Mouse (Mus musculus): ENCODE measurements around the gene Capn1. TPM values are rescaled to one million over a fixed set of nuclear protein-coding genes. Genes with fewer than 3 reads are reported as not detected.

The Capn1 gene
- polyA plus RNA-seq, 1 experiment from 2014 or later: 21.2 TPM

- no peak within 1 kb of the TSS for H3K27ac ChIP-seq (replicated peaks)
- WGBS: 51% methylated on average over 4 of the region's 4 CpGs
- H3K9ac ChIP-seq (ENCODE audit: low read length): no peak within 1 kb of the TSS
- ATAC-seq (ENCODE audit: low FRiP score, low TSS enrichment) (no peak), DNase-seq (ENCODE audit: low spot score) (no peak)
- H3K4me2 ChIP-seq (replicated peaks; ENCODE audit: low read depth): no peak within 1 kb of the TSS
- H3K27me3 ChIP-seq (ENCODE audit: control insufficient read depth, insufficient read depth, low read length): no peaks in the 10 kb centered on the region
- no peak within 1 kb of the TSS for H3K4me3 ChIP-seq (ENCODE audit: low read depth, low read length)
- H3K4me1 ChIP-seq (replicated peaks; ENCODE audit: control insufficient read depth, insufficient read depth): peaks cover 2% of the 10 kb centered on the region; the same call in 1 of the 2 replicates
- TF ChIP-seq EP300 (optimal IDR thresholded peaks at IDR 0.05) (no peak), CTCF (IDR thresholded peaks at IDR 0.05; ENCODE audit: low read depth) (no peak)
- no peaks in the 10 kb centered on the region for H3K36me3 ChIP-seq (ENCODE audit: control insufficient read depth, insufficient read depth, low read length)
- no peaks in the 10 kb centered on the region for H3K9me3 ChIP-seq (ENCODE audit: control insufficient read depth, low read length)
These were observed 29.7 kb downstream of the Capn1 start, which contains the start of gene Slc22a20 for GRCm38 (mm10) chr19:5986043-5986442. TSS of gene Slc22a20 (minus strand) at chr19:5986143.

- H3K9me3 ChIP-seq (ENCODE audit: control insufficient read depth, low read length): no peaks in the 10 kb centered on the region
- 76% methylated on average over 9 of the region's 9 CpGs for WGBS
- no peak overlapping the region for H3K4me3 ChIP-seq (ENCODE audit: low read depth, low read length)
- no peak overlapping the region for H3K27ac ChIP-seq (replicated peaks)
- no peak overlapping the region for H3K4me2 ChIP-seq (replicated peaks; ENCODE audit: low read depth)
- H3K9ac ChIP-seq (ENCODE audit: low read length): no peak overlapping the region
- no peak for DNase-seq (ENCODE audit: low spot score)
- H3K4me1 ChIP-seq (replicated peaks; ENCODE audit: control insufficient read depth, insufficient read depth): no peaks in the 10 kb centered on the region
- H3K36me3 ChIP-seq (ENCODE audit: control insufficient read depth, insufficient read depth, low read length): no peaks in the 10 kb centered on the region
- TF ChIP-seq CTCF (IDR thresholded peaks at IDR 0.05; ENCODE audit: low read depth): no peak
- no peaks in the 10 kb centered on the region for H3K27me3 ChIP-seq (ENCODE audit: control insufficient read depth, insufficient read depth, low read length)
- no peak for ATAC-seq (ENCODE audit: low FRiP score, low TSS enrichment)
These were observed 35.2 kb downstream of the Capn1 start for GRCm38 (mm10) chr19:5980477-5980876.

GRCm38 (mm10) chr19:5977717-5978116, 38.0 kb downstream of the Capn1 start:
- Histone ChIP-seq H3K27me3 (ENCODE audit: control insufficient read depth, insufficient read depth, low read length) (no peaks in the 10 kb centered on the region), H3K4me1 (replicated peaks; ENCODE audit: control insufficient read depth, insufficient read depth) (no peaks in the 10 kb centered on the region), H3K36me3 (ENCODE audit: control insufficient read depth, insufficient read depth, low read length) (no peaks in the 10 kb centered on the region), H3K4me2 (replicated peaks; ENCODE audit: low read depth) (no peak overlapping the region), H3K27ac (replicated peaks) (0 out of 2 replicates have a peak overlapping the region, but pooled peaks have one; percentile 25), H3K9me3 (ENCODE audit: control insufficient read depth, low read length) (no peaks in the 10 kb centered on the region), H3K9ac (ENCODE audit: low read length) (no peak overlapping the region), H3K4me3 (ENCODE audit: low read depth, low read length) (no peak overlapping the region)
- 57% methylated on average over 3 of the region's 3 CpGs for WGBS
- TF ChIP-seq CTCF (IDR thresholded peaks at IDR 0.05; ENCODE audit: low read depth): no peak
- no peak for TF ChIP-seq EP300 (optimal IDR thresholded peaks at IDR 0.05)
- no peak for DNase-seq (ENCODE audit: low spot score)
- no peak for ATAC-seq (ENCODE audit: low FRiP score, low TSS enrichment)

GRCm38 (mm10) chr19:5975676-5976075, 40.0 kb downstream of the Capn1 start:
- H3K36me3 ChIP-seq (ENCODE audit: control insufficient read depth, insufficient read depth, low read length): no peaks in the 10 kb centered on the region
- H3K4me1 ChIP-seq (replicated peaks; ENCODE audit: control insufficient read depth, insufficient read depth): no peaks in the 10 kb centered on the region
- DNase-seq (ENCODE audit: low spot score) (no peak), ATAC-seq (ENCODE audit: low FRiP score, low TSS enrichment) (no peak)
- H3K9ac ChIP-seq (ENCODE audit: low read length): no peak overlapping the region
- H3K4me3 ChIP-seq (ENCODE audit: low read depth, low read length): no peak overlapping the region
- no peak overlapping the region for H3K4me2 ChIP-seq (replicated peaks; ENCODE audit: low read depth)
- WGBS: 54% methylated on average over 4 of the region's 4 CpGs
- no peaks in the 10 kb centered on the region for H3K27me3 ChIP-seq (ENCODE audit: control insufficient read depth, insufficient read depth, low read length)
- no peak for TF ChIP-seq CTCF (IDR thresholded peaks at IDR 0.05; ENCODE audit: low read depth)
- TF ChIP-seq EP300 (optimal IDR thresholded peaks at IDR 0.05): no peak
- H3K9me3 ChIP-seq (ENCODE audit: control insufficient read depth, low read length): no peaks in the 10 kb centered on the region
- H3K27ac ChIP-seq (replicated peaks): no peak overlapping the region

- H3K27ac ChIP-seq (replicated peaks): no peak overlapping the region
- ATAC-seq (ENCODE audit: low FRiP score, low TSS enrichment) (no peak), DNase-seq (ENCODE audit: low spot score) (no peak)
- no peaks in the 10 kb centered on the region for H3K4me1 ChIP-seq (replicated peaks; ENCODE audit: control insufficient read depth, insufficient read depth)
- H3K4me2 ChIP-seq (replicated peaks; ENCODE audit: low read depth): no peak overlapping the region
- no peak overlapping the region for H3K9ac ChIP-seq (ENCODE audit: low read length)
- TF ChIP-seq EP300 (optimal IDR thresholded peaks at IDR 0.05) (no peak), CTCF (IDR thresholded peaks at IDR 0.05; ENCODE audit: low read depth) (no peak)
- H3K36me3 ChIP-seq (ENCODE audit: control insufficient read depth, insufficient read depth, low read length): no peaks in the 10 kb centered on the region
- H3K9me3 ChIP-seq (ENCODE audit: control insufficient read depth, low read length): no peaks in the 10 kb centered on the region
- WGBS: 58% methylated on average over 4 of the region's 4 CpGs
- no peaks in the 10 kb centered on the region for H3K27me3 ChIP-seq (ENCODE audit: control insufficient read depth, insufficient read depth, low read length)
- no peak overlapping the region for H3K4me3 ChIP-seq (ENCODE audit: low read depth, low read length)
These were observed 40.6 kb downstream of the Capn1 start for GRCm38 (mm10) chr19:5975112-5975511.

GRCm38 (mm10) chr19:5967664-5968063, 48.0 kb downstream of the Capn1 start:
- no peaks in the 10 kb centered on the region for H3K27me3 ChIP-seq (ENCODE audit: control insufficient read depth, insufficient read depth, low read length)
- 79% methylated on average over 10 of the region's 10 CpGs for WGBS
- no peaks in the 10 kb centered on the region for H3K36me3 ChIP-seq (ENCODE audit: control insufficient read depth, insufficient read depth, low read length)
- TF ChIP-seq CTCF (IDR thresholded peaks at IDR 0.05; ENCODE audit: low read depth) (no peak), EP300 (optimal IDR thresholded peaks at IDR 0.05) (no peak)
- H3K4me1 ChIP-seq (replicated peaks; ENCODE audit: control insufficient read depth, insufficient read depth): no peaks in the 10 kb centered on the region; the same call in 1 of the 2 replicates
- H3K4me2 ChIP-seq (replicated peaks; ENCODE audit: low read depth): no peak overlapping the region
- DNase-seq (ENCODE audit: low spot score) (no peak), ATAC-seq (ENCODE audit: low FRiP score, low TSS enrichment) (no peak)
- no peak overlapping the region for H3K4me3 ChIP-seq (ENCODE audit: low read depth, low read length)
- H3K9me3 ChIP-seq (ENCODE audit: control insufficient read depth, low read length): no peaks in the 10 kb centered on the region
- H3K9ac ChIP-seq (ENCODE audit: low read length): no peak overlapping the region
- H3K27ac ChIP-seq (replicated peaks): no peak overlapping the region

Data from stomach, postnatal 0 days (tissue).